Mouse (Mus musculus) neural tube, embryonic 12.5 days (tissue): ENCODE data around the gene Fam189a1. TPM values are rescaled to one million over a fixed set of nuclear protein-coding genes. Genes with fewer than 3 reads are reported as not detected.

Experiments
- ATAC-seq: fragments of 200-750 bp; cut with Nextera tagmentation; 2 replicates; pipeline ENCODE4 v1.8.0; 2017; ENCODE audit warnings: low read depth, mild to moderate bottlenecking, moderate TSS enrichment, moderate library complexity; ENCODE audit not compliant: low FRiP score
- H3K27ac ChIP-seq: fragments of 300-500 bp; sonication (generic); 2 replicates; pipeline ENCODE4 v1.5.1; 2016
- H3K27me3 ChIP-seq: fragments of 300-500 bp; sonication (generic); replicated peaks from 2 replicates; pipeline ENCODE4 v1.6.1; 2016; ENCODE audit warnings: mild to moderate bottlenecking
- H3K36me3 ChIP-seq: fragments of 300-500 bp; sonication (generic); 2 replicates; pipeline ENCODE4 v1.6.1; 2016; ENCODE audit warnings: mild to moderate bottlenecking
- H3K4me1 ChIP-seq: fragments of 300-500 bp; sonication (generic); 2 replicates; pipeline ENCODE4 v1.6.1; 2016
- H3K4me2 ChIP-seq: fragments of 300-500 bp; sonication (generic); replicated peaks from 2 replicates; pipeline ENCODE4 v1.6.1; 2016; ENCODE audit warnings: mild to moderate bottlenecking
- H3K4me3 ChIP-seq: fragments of 300-500 bp; sonication (generic); 2 replicates; pipeline ENCODE4 v1.5.1; 2016
- H3K9ac ChIP-seq: fragments of 300-500 bp; sonication (generic); 2 replicates; pipeline ENCODE4 v1.6.1; 2016; ENCODE audit warnings: mild to moderate bottlenecking
- H3K9me3 ChIP-seq: fragments of 300-500 bp; sonication (generic); 2 replicates; pipeline ENCODE4 v1.6.1; 2016; ENCODE audit warnings: mild to moderate bottlenecking
- WGBS: fragments of 180-500 bp; shearing (Covaris S2); methylation state at CpG from one replicate; pipeline ENCODE4 v1.1.7; 2016; 5-methylcytosine and 5-hydroxymethylcytosine counted together
- polyA plus RNA-seq: library from polyadenylated mRNA; unstranded; fragments of >200 nt; fragmentation: Nextera tagmentation; extraction: Ambion mirVana; gene quantifications from 2 replicates; pipeline ENCODE4 v1.2.1, GENCODE M21; 2016

Fam189a1 gene
- polyA plus RNA-seq, 1 experiment from 2014 or later, result 8.8 TPM

DNA sequence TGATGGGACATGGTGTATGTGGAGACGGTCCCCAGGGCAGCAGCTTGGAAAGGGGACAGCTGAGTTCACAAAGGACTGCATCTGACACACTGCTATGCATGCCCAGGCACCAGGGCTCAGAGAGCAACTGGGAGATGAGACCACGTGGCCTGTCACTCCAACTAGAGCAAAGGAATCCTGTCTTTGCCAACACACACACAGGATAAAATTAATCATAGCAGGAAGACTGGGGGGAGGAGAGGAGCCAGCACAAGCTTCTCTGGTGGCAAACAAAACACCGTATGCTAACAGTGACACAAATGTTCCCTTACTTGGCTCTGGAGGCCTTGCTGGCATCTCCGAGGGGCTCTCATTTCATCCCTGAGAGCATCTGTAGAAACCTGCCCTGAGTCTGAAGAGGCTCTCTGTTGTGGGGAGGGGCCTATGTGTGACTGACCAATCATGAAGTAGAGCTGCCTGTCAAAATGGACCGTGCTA is 60.7 kb downstream of the Fam189a1 start:
- no peaks in the 10 kb centered on the region for H3K27me3 ChIP-seq
- no peaks in the 10 kb centered on the region for H3K36me3 ChIP-seq
- no peak overlapping the region for H3K27ac ChIP-seq
- H3K4me1 ChIP-seq, result no peaks in the 10 kb centered on the region
- H3K9me3 ChIP-seq, result no peaks in the 10 kb centered on the region
- H3K4me3 ChIP-seq, result no peak overlapping the region
- WGBS, result 60% methylated on average over 5 of the region's 5 CpGs
- no peak for ATAC-seq
- H3K9ac ChIP-seq, result no peak overlapping the region
- H3K4me2 ChIP-seq, result no peak overlapping the region

DNA sequence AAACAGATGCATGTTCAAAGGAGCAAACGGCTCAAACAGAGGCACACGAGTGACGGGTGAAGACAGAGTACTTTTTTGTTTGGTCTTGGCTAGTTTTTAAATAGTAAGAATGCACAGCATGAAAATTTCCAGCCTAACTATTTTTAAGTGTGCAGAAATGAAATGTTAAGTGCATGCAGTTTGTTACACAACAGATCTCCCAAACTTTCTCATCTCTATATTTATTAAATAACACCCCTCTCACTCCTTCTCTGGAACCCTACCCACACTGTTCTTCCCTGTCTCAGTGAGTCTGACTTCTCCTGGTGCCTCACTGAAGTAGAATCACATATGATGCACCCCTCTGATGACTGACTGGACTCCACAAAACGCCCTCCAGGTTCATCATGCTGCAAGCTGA is 63.1 kb downstream of the Fam189a1 start:
- Histone ChIP-seq H3K4me3 (no peak overlapping the region), H3K36me3 (no peaks in the 10 kb centered on the region), H3K4me1 (no peaks in the 10 kb centered on the region), H3K4me2 (no peak overlapping the region), H3K9ac (no peak overlapping the region), H3K27me3 (no peaks in the 10 kb centered on the region), H3K9me3 (no peaks in the 10 kb centered on the region), H3K27ac (no peak overlapping the region)
- ATAC-seq, result no peak
- 81% methylated on average over 4 of the region's 4 CpGs for WGBS

DNA sequence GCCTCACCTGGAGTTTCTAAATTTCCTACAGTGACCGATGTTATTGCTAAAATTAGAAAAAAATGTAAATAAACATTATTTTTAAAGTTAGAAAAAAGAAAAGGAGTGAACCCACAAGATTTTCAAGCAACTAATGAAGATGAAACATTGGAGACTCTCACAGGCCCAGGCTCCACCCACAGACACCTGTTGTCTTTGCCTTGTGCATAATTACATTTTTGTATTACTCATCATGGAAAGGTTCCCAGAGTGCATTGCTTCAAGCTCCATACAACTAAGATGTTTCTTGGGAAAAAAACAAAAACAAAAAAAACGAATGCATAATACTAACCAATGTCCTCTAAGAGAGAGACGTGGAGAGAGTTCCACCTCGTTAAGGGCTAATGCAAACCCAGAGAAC is 64.9 kb downstream of the Fam189a1 start:
- Histone ChIP-seq H3K9me3 (no peaks in the 10 kb centered on the region), H3K4me2 (no peak overlapping the region), H3K4me1 (no peaks in the 10 kb centered on the region), H3K9ac (no peak overlapping the region), H3K36me3 (no peaks in the 10 kb centered on the region), H3K4me3 (no peak overlapping the region), H3K27ac (no peak overlapping the region), H3K27me3 (no peaks in the 10 kb centered on the region)
- 84% methylated on average over 4 of the region's 4 CpGs for WGBS
- no peak for ATAC-seq

DNA sequence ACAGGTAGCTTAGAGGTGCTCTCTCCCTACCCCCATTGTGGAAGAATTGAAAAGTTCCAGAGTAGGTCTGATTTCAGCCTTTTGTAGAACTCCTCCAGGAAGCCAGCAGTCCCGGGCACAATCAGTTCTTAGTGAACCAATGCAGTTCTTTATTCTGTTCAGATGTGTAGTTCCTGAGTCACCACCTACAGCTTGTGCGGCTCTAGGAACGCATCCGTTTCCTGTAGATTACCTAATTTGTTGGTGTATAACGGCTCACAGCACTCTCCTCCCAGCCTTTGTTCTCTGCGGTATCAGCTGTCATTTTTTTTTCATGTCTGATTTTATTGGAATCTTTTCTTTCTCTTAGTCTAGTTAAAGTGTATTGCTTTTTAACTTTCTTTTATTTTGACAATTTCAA is 70.4 kb downstream of the Fam189a1 start:
- Histone ChIP-seq H3K4me3 (no peak overlapping the region), H3K27ac (no peak overlapping the region), H3K4me1 (0 out of 2 replicates have a peak, but pooled peaks cover 3% of the 10 kb centered on the region), H3K36me3 (no peaks in the 10 kb centered on the region), H3K9me3 (no peaks in the 10 kb centered on the region), H3K4me2 (no peak overlapping the region), H3K9ac (no peak overlapping the region), H3K27me3 (no peaks in the 10 kb centered on the region)
- ATAC-seq, result no peak
- WGBS, result 86% methylated on average over 6 of the region's 6 CpGs

DNA sequence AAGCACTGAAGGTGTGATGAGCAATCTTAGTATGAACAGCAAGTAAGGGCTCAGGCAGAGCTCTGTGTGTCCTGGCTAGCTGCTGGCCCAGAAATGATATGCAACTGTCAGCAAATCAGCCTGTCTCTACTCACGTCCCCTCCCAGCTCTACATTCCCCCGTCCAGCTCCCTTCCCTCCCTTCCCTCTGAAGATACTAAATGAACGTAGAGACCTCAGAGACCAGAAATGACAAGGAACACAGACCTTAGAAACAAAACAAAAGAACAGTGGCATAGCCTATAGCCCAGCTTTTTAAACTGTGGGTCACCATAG is 73.6 kb downstream of the Fam189a1 start:
- Histone ChIP-seq H3K4me2 (no peak overlapping the region), H3K27me3 (no peaks in the 10 kb centered on the region), H3K9me3 (no peaks in the 10 kb centered on the region), H3K4me1 (0 out of 2 replicates have a peak, but pooled peaks cover 3% of the 10 kb centered on the region), H3K27ac (no peak overlapping the region), H3K36me3 (no peaks in the 10 kb centered on the region), H3K9ac (no peak overlapping the region), H3K4me3 (no peak overlapping the region)
- WGBS, result 44% methylated on average over 3 of the region's 3 CpGs
- ATAC-seq, result no peak

DNA sequence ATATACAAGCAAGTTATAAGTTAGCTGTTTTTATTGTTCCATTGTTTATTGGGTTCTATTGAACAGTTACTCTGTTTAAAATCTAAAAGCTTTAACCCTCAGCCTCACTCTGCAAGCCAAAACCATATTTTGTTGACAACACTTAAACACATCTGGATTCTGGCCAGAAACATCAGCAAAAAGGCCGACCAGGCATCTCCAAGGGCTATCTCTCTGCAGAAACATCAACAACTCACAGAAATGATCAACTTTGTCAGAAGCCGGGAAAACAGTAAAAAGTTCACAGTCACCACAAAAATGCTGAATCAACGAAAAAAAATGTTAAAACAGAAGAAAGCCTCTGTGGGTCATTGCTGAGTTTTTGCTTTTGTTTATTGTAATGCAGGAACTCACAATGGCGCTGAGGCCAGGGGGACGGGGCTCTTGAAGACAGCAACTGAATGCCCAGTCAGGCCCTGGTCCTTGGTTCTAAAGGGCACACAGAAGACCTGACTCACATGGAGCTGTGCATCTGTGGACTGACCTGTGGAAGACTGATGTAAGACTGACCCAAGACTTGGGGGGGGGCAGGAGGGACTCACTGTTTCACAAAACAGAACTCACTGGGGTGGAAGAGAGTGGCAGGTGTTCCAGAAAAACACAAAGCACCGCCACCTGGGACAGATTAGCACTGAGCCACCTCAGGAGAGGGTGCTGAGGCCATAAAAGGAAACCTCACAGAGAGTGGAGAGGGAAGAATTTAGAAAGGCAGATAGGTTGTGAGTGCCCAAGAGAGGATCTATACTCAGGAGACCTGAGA is 74.2 kb downstream of the Fam189a1 start:
- no peaks in the 10 kb centered on the region for H3K27me3 ChIP-seq
- no peak overlapping the region for H3K27ac ChIP-seq
- H3K4me2 ChIP-seq, result no peak overlapping the region
- ATAC-seq, result no peak
- no peaks in the 10 kb centered on the region for H3K36me3 ChIP-seq
- H3K9me3 ChIP-seq, result no peaks in the 10 kb centered on the region
- no peak overlapping the region for H3K4me3 ChIP-seq
- H3K4me1 ChIP-seq, result 0 out of 2 replicates have a peak, but pooled peaks cover 3% of the 10 kb centered on the region
- no peak overlapping the region for H3K9ac ChIP-seq
- WGBS, result 46% methylated on average over 6 of the region's 6 CpGs

DNA sequence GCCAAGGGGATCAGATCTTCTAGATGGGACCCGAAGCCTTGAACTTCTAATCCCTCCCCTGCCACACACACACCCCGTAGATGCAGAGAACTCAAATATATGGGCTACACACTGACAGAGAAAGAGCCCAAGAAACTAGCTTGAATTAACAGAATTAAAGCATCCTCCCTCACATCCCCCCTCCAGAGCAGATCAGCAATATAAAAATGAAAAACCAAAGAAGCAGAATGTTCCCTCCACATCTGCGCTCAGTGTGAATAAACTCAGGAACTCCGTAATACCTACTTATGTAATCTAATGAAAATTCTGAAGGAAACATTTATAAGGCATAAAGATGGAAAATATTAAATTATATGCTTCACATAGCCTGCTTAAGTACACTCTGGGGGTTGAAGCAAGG is 80.2 kb downstream of the Fam189a1 start:
- no peak for ATAC-seq
- Histone ChIP-seq H3K4me2 (no peak overlapping the region), H3K4me3 (no peak overlapping the region), H3K27ac (no peak overlapping the region), H3K36me3 (no peaks in the 10 kb centered on the region), H3K4me1 (no peaks in the 10 kb centered on the region), H3K27me3 (no peaks in the 10 kb centered on the region), H3K9ac (no peak overlapping the region), H3K9me3 (0 out of 2 replicates have a peak, but pooled peaks cover under 1% of the 10 kb centered on the region)
- 84% methylated on average over 4 of the region's 4 CpGs for WGBS

DNA sequence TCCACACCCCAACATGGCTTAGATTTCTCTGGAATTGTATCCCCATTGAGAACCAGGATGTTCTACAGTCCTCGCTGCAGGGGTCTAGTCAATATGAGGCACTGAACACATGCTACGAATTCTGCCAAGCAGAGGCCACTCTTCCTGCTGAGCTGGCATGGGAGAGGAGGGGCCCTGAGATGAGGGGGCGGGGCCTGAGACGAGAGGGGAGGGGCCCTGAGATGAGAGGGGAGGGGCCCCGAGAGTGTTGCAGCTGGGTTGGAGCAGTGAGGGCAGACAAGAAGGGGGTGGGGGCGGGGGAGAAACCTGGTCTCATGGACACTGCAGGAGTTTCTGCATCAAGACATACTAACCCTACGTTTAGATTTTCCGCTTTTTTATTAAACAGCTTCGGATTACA is 82.2 kb downstream of the Fam189a1 start:
- Histone ChIP-seq H3K4me1 (no peaks in the 10 kb centered on the region), H3K27ac (no peak overlapping the region), H3K4me2 (no peak overlapping the region), H3K9me3 (0 out of 2 replicates have a peak, but pooled peaks cover 3% of the 10 kb centered on the region), H3K9ac (no peak overlapping the region), H3K27me3 (no peaks in the 10 kb centered on the region), H3K4me3 (no peak overlapping the region), H3K36me3 (no peaks in the 10 kb centered on the region)
- 48% methylated on average over 9 of the region's 9 CpGs for WGBS
- peak; percentile 44 for ATAC-seq

DNA sequence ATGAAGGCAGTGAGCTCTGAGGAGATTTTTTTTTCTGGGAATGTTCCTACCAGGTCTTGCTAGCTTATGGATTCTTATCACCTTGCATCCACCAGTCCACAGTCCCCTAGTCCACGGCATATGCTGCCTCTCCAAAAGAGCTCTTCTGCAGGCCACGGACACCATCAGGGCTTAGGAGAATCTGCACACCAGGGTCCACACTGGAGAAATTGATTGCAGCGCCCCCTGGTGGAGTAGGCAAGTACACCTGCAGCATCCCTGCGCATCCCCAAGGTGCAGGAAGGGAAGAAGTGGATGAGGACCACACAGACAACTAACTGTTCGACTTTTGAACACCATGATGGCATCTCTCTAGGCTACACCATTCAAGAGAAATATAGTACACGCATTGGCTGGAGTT is 82.8 kb downstream of the Fam189a1 start:
- H3K4me1 ChIP-seq, result no peaks in the 10 kb centered on the region
- 0 out of 2 replicates have a peak, but pooled peaks cover 3% of the 10 kb centered on the region for H3K9me3 ChIP-seq
- no peak overlapping the region for H3K9ac ChIP-seq
- no peaks in the 10 kb centered on the region for H3K27me3 ChIP-seq
- peak; percentile 31; the same call in 1 of the 2 replicates for ATAC-seq
- no peaks in the 10 kb centered on the region for H3K36me3 ChIP-seq
- H3K4me3 ChIP-seq, result no peak overlapping the region
- 28% methylated on average over 6 of the region's 6 CpGs for WGBS
- no peak overlapping the region for H3K4me2 ChIP-seq
- H3K27ac ChIP-seq, result no peak overlapping the region

DNA sequence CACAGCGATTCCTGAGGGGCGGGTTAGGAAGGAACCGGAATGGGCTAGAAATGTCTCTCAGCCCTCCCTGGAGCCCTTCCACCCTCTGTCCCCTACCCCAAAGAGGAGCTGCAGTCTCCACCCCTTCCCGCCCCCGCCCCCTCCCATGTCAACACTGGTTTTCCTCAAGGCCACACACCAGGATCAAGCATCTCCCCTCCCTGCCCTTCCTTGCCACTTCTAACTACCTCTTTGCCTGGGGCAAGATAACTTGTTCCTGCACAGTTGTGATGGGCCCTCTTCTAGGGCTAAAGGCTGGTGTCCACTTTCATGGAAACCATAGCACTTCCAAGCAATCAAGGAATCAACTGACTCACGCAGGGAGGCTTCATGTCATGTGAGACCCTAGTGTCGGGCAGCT is 90.2 kb downstream of the Fam189a1 start:
- Histone ChIP-seq H3K4me2 (no peak overlapping the region), H3K27ac (no peak overlapping the region), H3K27me3 (no peaks in the 10 kb centered on the region), H3K36me3 (no peaks in the 10 kb centered on the region), H3K9ac (no peak overlapping the region), H3K4me1 (peaks cover 3% of the 10 kb centered on the region; the same call in 1 of the 2 replicates), H3K4me3 (no peak overlapping the region), H3K9me3 (0 out of 2 replicates have a peak, but pooled peaks cover 3% of the 10 kb centered on the region)
- ATAC-seq, result no peak
- WGBS, result 78% methylated on average over 7 of the region's 7 CpGs

DNA sequence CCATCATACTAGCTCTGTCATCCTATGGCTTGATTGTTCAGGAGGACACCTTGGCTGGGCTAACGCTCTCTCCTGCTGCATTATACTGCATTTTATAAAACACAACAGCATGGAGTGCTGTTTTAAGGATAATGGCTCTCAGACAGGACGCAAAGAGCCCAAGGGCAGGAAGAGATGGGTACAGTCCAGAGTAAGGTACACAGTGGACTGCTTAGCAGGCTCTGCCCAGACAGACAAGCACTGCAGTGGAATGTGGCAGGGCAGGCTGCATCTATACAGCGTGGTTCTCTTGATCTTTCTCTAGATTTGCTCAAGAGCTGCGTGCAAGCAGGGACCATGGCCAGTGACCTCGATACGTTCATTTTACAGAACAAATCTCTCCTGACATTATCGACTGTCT is 90.9 kb downstream of the Fam189a1 start:
- Histone ChIP-seq H3K4me1 (peaks cover 3% of the 10 kb centered on the region; the same call in 1 of the 2 replicates), H3K9ac (no peak overlapping the region), H3K36me3 (no peaks in the 10 kb centered on the region), H3K27me3 (no peaks in the 10 kb centered on the region), H3K4me2 (no peak overlapping the region), H3K4me3 (no peak overlapping the region), H3K27ac (no peak overlapping the region), H3K9me3 (no peaks in the 10 kb centered on the region)
- 83% methylated on average over 7 of the region's 7 CpGs for WGBS
- no peak for ATAC-seq

DNA sequence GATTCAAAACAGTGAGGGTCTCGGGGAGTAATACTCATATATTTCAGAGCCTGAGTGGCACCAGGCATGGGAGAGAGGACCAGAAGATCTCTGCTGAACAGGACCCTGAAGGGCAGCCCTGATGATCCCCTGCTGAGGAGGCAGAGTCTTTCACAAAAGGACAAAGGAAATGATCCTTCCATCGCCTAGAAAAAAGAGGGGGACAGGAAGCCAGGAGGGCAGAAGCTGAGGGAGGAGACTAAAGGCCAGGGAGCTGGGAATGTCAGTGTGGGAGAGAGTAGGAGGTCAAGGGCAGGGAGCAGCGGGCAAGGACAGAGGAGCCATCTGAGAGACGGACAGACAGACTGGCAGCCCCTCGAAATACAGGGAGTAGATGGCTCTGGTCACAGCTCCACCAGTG is 91.7 kb downstream of the Fam189a1 start:
- Histone ChIP-seq H3K4me1 (peaks cover 3% of the 10 kb centered on the region; the same call in 1 of the 2 replicates), H3K36me3 (no peaks in the 10 kb centered on the region), H3K27me3 (no peaks in the 10 kb centered on the region), H3K9me3 (no peaks in the 10 kb centered on the region), H3K4me3 (no peak overlapping the region), H3K9ac (no peak overlapping the region), H3K4me2 (no peak overlapping the region), H3K27ac (no peak overlapping the region)
- ATAC-seq, result no peak
- 7% methylated on average over 5 of the region's 5 CpGs for WGBS

DNA sequence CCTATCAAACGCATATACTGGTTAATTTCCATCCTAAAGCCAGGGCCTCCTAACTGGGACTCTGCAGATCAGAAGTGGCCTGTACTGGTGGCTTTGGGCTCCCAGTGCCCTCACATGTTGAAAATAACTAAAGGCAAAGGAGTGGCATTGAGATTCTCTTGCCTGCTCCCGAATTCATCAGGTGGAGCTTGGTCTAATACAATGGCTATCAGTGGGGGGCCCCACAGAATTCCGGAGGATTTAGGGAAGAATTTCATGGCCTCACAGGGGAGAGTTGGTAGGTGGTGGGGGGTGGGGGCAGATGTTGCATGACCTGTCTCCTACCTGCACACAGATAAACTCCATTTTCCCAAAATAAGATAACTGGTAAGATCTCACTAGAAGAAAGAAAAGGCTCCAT is 92.3 kb downstream of the Fam189a1 start:
- no peak overlapping the region for H3K27ac ChIP-seq
- peaks cover 3% of the 10 kb centered on the region; the same call in 1 of the 2 replicates for H3K4me1 ChIP-seq
- no peak overlapping the region for H3K9ac ChIP-seq
- no peaks in the 10 kb centered on the region for H3K27me3 ChIP-seq
- no peaks in the 10 kb centered on the region for H3K36me3 ChIP-seq
- no peak overlapping the region for H3K4me2 ChIP-seq
- 18% methylated on average over 3 of the region's 3 CpGs for WGBS
- no peaks in the 10 kb centered on the region for H3K9me3 ChIP-seq
- ATAC-seq, result no peak
- no peak overlapping the region for H3K4me3 ChIP-seq
